Mouse (Mus musculus) right cerebral cortex, adult 2 months (tissue): ENCODE data around the gene Gm17174.
"Not testable (repeated sequence)": the region's sequence is repeated elsewhere in the genome, so short reads cannot be mapped to it uniquely, and the experiment has no call there.

ENCODE experiments used
- DNase-seq, 2 experiments: peaks; one replicate each; pipeline ENCODE4 v3.0.0; 2021 to 2022; ENCODE audit warnings: low spot score in 2 of 2

Gene Gm17174

DNA sequence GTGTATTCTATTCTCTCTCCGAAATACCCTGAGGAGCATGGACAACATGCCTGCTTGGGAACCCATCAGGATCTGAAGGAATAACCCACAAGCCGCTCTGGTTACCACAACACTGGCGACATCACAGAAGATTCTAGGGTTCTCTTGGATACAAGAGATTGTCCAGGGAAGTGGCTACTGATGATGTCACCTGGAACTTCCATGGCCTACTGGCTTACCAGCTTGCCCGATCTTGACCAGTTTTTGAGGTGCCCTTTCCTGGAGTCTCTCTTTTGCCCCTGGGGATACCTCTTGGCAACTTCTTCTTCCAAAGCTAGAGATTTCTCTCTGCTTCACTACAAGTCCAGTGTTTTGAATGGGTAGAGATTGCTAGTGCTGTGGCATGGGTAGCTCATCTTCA, at the start of gene Gm17174:
Gene Gm17174 (minus strand): TSS at position 101 of the 400 bp plus-strand sequence.
- not testable (repeated sequence) for DNase-seq

DNA sequence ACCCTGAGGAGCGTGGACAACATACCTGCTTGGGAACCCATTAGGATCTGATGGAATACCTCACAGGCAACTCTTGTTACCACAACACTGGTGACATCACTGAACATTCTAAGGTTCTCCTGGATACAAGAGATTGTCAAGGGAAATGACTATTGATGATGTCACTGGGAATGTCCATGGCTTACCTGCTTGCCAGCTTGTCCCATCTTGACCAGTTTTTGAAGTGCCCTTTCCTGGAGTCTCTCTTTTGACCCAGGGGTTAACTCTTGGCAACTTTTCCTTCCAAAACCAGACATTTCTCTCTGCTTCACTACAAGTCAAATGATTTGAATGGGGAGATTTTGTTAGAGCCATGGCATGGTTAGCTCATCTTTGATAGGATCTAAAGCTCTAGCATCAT, 43.6 kb upstream of the Gm17174 start, which contains the start of gene Gm4181:
Gene Gm4181 (minus strand): TSS at position 101 of the 400 bp plus-strand sequence.
- DNase-seq, result not testable (repeated sequence)

- DNase-seq, result peak; percentile 6 to 9
These were observed 40.5 kb upstream of the Gm17174 start for GRCm38 (mm10) chr14:51632426-51632825.

DNA sequence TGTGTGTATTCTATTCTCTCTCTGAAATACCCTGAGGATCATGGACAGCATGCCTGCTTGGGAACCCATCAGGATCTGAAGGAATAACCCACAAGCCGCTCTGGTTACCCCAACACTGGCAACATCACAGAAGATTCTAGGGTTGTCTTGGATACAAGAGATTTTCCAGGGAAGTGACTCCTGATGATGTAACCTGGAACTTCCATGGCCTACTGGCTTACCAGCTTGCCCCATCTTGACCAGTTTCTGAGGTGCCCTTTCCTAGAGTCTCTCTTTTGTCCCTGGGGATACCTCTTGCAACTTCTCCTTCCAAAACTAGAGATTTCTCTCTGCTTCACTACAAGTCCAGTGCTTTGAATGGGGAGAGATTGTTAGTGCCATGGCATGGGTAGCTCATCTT, 19.3 kb upstream of the Gm17174 start, which contains the start of gene Gm17078:
Gene Gm17078 (minus strand): TSS at position 101 of the 400 bp plus-strand sequence.
- DNase-seq, result no peak

DNA sequence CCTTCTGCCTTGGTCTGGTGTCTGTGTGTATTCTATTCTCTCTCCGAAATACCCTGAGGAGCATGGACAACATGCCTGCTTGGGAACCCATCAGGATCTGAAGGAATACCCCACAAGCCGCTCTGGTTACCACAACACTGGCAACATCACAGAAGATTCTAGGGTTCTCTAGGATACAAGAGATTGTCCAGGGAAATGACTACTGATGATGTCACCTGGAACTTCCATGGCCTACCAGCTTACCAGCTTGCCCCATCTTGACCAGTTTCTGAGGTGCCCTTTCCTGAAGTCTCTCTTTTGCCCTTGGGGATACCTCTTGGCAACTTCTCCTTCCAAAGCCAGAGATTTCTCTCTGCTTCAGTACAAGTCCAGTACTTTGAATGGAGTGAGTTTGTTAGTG, 18.0 kb downstream of the Gm17174 start, which contains the start of gene Gm17175:
Gene Gm17175 (minus strand): TSS at position 101 of the 400 bp plus-strand sequence.
- not testable (repeated sequence) for DNase-seq

GRCm38 (mm10) chr14:51552490-51552889, 39.4 kb downstream of the Gm17174 start, which contains the start of gene Gm5622:
TSS of gene Gm5622 (plus strand) at chr14:51552790.
- no peak for DNase-seq
